Mouse (Mus musculus): Measurements from ENCODE around the gene Mboat7. TPM values are rescaled to one million over a fixed set of nuclear protein-coding genes. Genes with fewer than 3 reads are reported as not detected.

The Mboat7 gene
- polyA plus RNA-seq, 1 experiment from 2014 or later = 22.0 TPM

- no peak overlapping the region for H3K4me2 ChIP-seq (ENCODE audit: low read depth, low read length)
- H3K4me1 ChIP-seq (ENCODE audit: control insufficient read depth, low read depth, low read length) = peaks cover 5% of the 10 kb centered on the region
- H3K27me3 ChIP-seq (ENCODE audit: control insufficient read depth, insufficient read depth, low read depth, low read length) = no peaks in the 10 kb centered on the region
- WGBS (ENCODE audit: insufficient replicate concordance) = 88% methylated on average over 14 of the region's 14 CpGs
- H3K4me3 ChIP-seq (ENCODE audit: low read depth, low read length) = no peak overlapping the region
- no peak for ATAC-seq (ENCODE audit: low read depth)
- peaks cover 86% of the 10 kb centered on the region for H3K36me3 ChIP-seq (ENCODE audit: control insufficient read depth, insufficient read depth)
- H3K27ac ChIP-seq (ENCODE audit: low read length) = no peak overlapping the region
- H3K9ac ChIP-seq (ENCODE audit: low read depth, low read length) = no peak overlapping the region
- H3K9me3 ChIP-seq (replicated peaks; ENCODE audit: control insufficient read depth, low read length) = no peaks in the 10 kb centered on the region
Measured at GRCm38 (mm10) chr7:3658578-3658977, 34.7 kb downstream of the Mboat7 start.

- Histone ChIP-seq H3K4me2 (ENCODE audit: low read depth, low read length) (no peak overlapping the region), H3K27ac (ENCODE audit: low read length) (no peak overlapping the region), H3K9me3 (replicated peaks; ENCODE audit: control insufficient read depth, low read length) (no peaks in the 10 kb centered on the region), H3K4me3 (ENCODE audit: low read depth, low read length) (no peak overlapping the region), H3K4me1 (ENCODE audit: control insufficient read depth, low read depth, low read length) (no peaks in the 10 kb centered on the region), H3K36me3 (ENCODE audit: control insufficient read depth, insufficient read depth) (peaks cover 92% of the 10 kb centered on the region), H3K9ac (ENCODE audit: low read depth, low read length) (no peak overlapping the region), H3K27me3 (ENCODE audit: control insufficient read depth, insufficient read depth, low read depth, low read length) (no peaks in the 10 kb centered on the region)
- no peak for ATAC-seq (ENCODE audit: low read depth)
- 79% methylated on average over 4 of the region's 4 CpGs for WGBS (ENCODE audit: insufficient replicate concordance)
Measured at GRCm38 (mm10) chr7:3656966-3657365, 36.4 kb downstream of the Mboat7 start.

- H3K36me3 ChIP-seq (ENCODE audit: control insufficient read depth, insufficient read depth) = peaks cover 18% of the 10 kb centered on the region
- WGBS (ENCODE audit: insufficient replicate concordance) = 50% methylated on average over 4 of the region's 4 CpGs
Measured at GRCm38 (mm10) chr7:3646641-3647040, 46.7 kb downstream of the Mboat7 start.

GRCm38 (mm10) chr7:3646188-3646587 lies 47.1 kb downstream of the Mboat7 start:
- Histone ChIP-seq H3K4me1 (ENCODE audit: control insufficient read depth, low read depth, low read length) (peaks cover 35% of the 10 kb centered on the region), H3K4me2 (ENCODE audit: low read depth, low read length) (peak overlapping the region; percentile 91), H3K27ac (ENCODE audit: low read length) (peak overlapping the region; percentile 96), H3K36me3 (ENCODE audit: control insufficient read depth, insufficient read depth) (peaks cover 14% of the 10 kb centered on the region), H3K27me3 (ENCODE audit: control insufficient read depth, insufficient read depth, low read depth, low read length) (no peaks in the 10 kb centered on the region), H3K4me3 (ENCODE audit: low read depth, low read length) (peak overlapping the region; percentile 96), H3K9ac (ENCODE audit: low read depth, low read length) (peak overlapping the region; percentile 99), H3K9me3 (replicated peaks; ENCODE audit: control insufficient read depth, low read length) (no peaks in the 10 kb centered on the region)
- ATAC-seq (ENCODE audit: low read depth) = no peak
- WGBS (ENCODE audit: insufficient replicate concordance) = 9% methylated on average over 9 of the region's 9 CpGs

More at GRCm38 (mm10) chr7:3646641-3647040, 46.7 kb downstream of the Mboat7 start:
- H3K4me2 ChIP-seq (ENCODE audit: low read depth, low read length) = peak overlapping the region; percentile 91
- peaks cover 35% of the 10 kb centered on the region for H3K4me1 ChIP-seq (ENCODE audit: control insufficient read depth, low read depth, low read length)
- H3K27me3 ChIP-seq (ENCODE audit: control insufficient read depth, insufficient read depth, low read depth, low read length) = no peaks in the 10 kb centered on the region
- H3K4me3 ChIP-seq (ENCODE audit: low read depth, low read length) = peak overlapping the region; percentile 96
- peak overlapping the region; percentile 99 for H3K9ac ChIP-seq (ENCODE audit: low read depth, low read length)
- no peak for ATAC-seq (ENCODE audit: low read depth)
- no peaks in the 10 kb centered on the region for H3K9me3 ChIP-seq (replicated peaks; ENCODE audit: control insufficient read depth, low read length)
- H3K27ac ChIP-seq (ENCODE audit: low read length) = no peak overlapping the region; the same call in 1 of the 2 replicates

GRCm38 (mm10) chr7:3645488-3646025 lies 47.8 kb downstream of the Mboat7 start:
- WGBS (ENCODE audit: insufficient replicate concordance) = under 1% methylated on average over 53 of the region's 58 CpGs

GRCm38 (mm10) chr7:3644672-3645487 lies 48.4 kb downstream of the Mboat7 start, which contains the start of gene Cnot3:
Gene Cnot3 (plus strand): TSS chr7:3645268.
- Histone ChIP-seq H3K27ac (ENCODE audit: low read length) (peak within 1 kb of the TSS; percentile 97), H3K36me3 (ENCODE audit: control insufficient read depth, insufficient read depth) (peaks cover 11% of the 10 kb centered on the region), H3K4me3 (ENCODE audit: low read depth, low read length) (peak within 1 kb of the TSS; percentile 96), H3K4me1 (ENCODE audit: control insufficient read depth, low read depth, low read length) (peaks cover 35% of the 10 kb centered on the region), H3K27me3 (ENCODE audit: control insufficient read depth, insufficient read depth, low read depth, low read length) (no peaks in the 10 kb centered on the region), H3K4me2 (ENCODE audit: low read depth, low read length) (peak within 1 kb of the TSS; percentile 91), H3K9me3 (replicated peaks; ENCODE audit: control insufficient read depth, low read length) (no peaks in the 10 kb centered on the region), H3K9ac (ENCODE audit: low read depth, low read length) (peak within 1 kb of the TSS; percentile 99)
- WGBS (ENCODE audit: insufficient replicate concordance) = under 1% methylated on average over 51 of the region's 58 CpGs
- ATAC-seq (ENCODE audit: low read depth) = peak; percentile 95

More at GRCm38 (mm10) chr7:3645488-3646025, 47.8 kb downstream of the Mboat7 start:
- Histone ChIP-seq H3K27me3 (ENCODE audit: control insufficient read depth, insufficient read depth, low read depth, low read length) (no peaks in the 10 kb centered on the region), H3K4me3 (ENCODE audit: low read depth, low read length) (peak overlapping the region; percentile 96), H3K27ac (ENCODE audit: low read length) (peak overlapping the region; percentile 96), H3K9ac (ENCODE audit: low read depth, low read length) (peak overlapping the region; percentile 99), H3K4me1 (ENCODE audit: control insufficient read depth, low read depth, low read length) (peaks cover 35% of the 10 kb centered on the region), H3K36me3 (ENCODE audit: control insufficient read depth, insufficient read depth) (peaks cover 14% of the 10 kb centered on the region), H3K4me2 (ENCODE audit: low read depth, low read length) (peak overlapping the region; percentile 91), H3K9me3 (replicated peaks; ENCODE audit: control insufficient read depth, low read length) (no peaks in the 10 kb centered on the region)
- ATAC-seq (ENCODE audit: low read depth) = no peak

GRCm38 (mm10) chr7:3644348-3644671 lies 49.0 kb downstream of the Mboat7 start:
- no peaks in the 10 kb centered on the region for H3K9me3 ChIP-seq (replicated peaks; ENCODE audit: control insufficient read depth, low read length)
- H3K36me3 ChIP-seq (ENCODE audit: control insufficient read depth, insufficient read depth) = peaks cover 17% of the 10 kb centered on the region
- ATAC-seq (ENCODE audit: low read depth) = no peak
- H3K4me3 ChIP-seq (ENCODE audit: low read depth, low read length) = peak overlapping the region; percentile 63
- H3K4me2 ChIP-seq (ENCODE audit: low read depth, low read length) = peak overlapping the region; percentile 78
- H3K27me3 ChIP-seq (ENCODE audit: control insufficient read depth, insufficient read depth, low read depth, low read length) = no peaks in the 10 kb centered on the region
- peak overlapping the region; percentile 97 for H3K27ac ChIP-seq (ENCODE audit: low read length)
- H3K9ac ChIP-seq (ENCODE audit: low read depth, low read length) = peak overlapping the region; percentile 37; the same call in 1 of the 2 replicates
- under 1% methylated on average over 11 of the region's 11 CpGs for WGBS (ENCODE audit: insufficient replicate concordance)
- H3K4me1 ChIP-seq (ENCODE audit: control insufficient read depth, low read depth, low read length) = peaks cover 35% of the 10 kb centered on the region

- H3K36me3 ChIP-seq (ENCODE audit: control insufficient read depth, insufficient read depth) = peaks cover 18% of the 10 kb centered on the region
- H3K27ac ChIP-seq (ENCODE audit: low read length) = peak overlapping the region; percentile 97
- no peaks in the 10 kb centered on the region for H3K9me3 ChIP-seq (replicated peaks; ENCODE audit: control insufficient read depth, low read length)
- H3K9ac ChIP-seq (ENCODE audit: low read depth, low read length) = peak overlapping the region; percentile 37; the same call in 1 of the 2 replicates
- ATAC-seq (ENCODE audit: low read depth) = no peak
- H3K4me2 ChIP-seq (ENCODE audit: low read depth, low read length) = peak overlapping the region; percentile 78
- H3K27me3 ChIP-seq (ENCODE audit: control insufficient read depth, insufficient read depth, low read depth, low read length) = no peaks in the 10 kb centered on the region
- peak overlapping the region; percentile 63 for H3K4me3 ChIP-seq (ENCODE audit: low read depth, low read length)
- WGBS (ENCODE audit: insufficient replicate concordance) = 10% methylated on average over 9 of the region's 9 CpGs
- peaks cover 35% of the 10 kb centered on the region for H3K4me1 ChIP-seq (ENCODE audit: control insufficient read depth, low read depth, low read length)
Measured at GRCm38 (mm10) chr7:3643843-3644242, 49.5 kb downstream of the Mboat7 start.

- peaks cover 32% of the 10 kb centered on the region for H3K4me1 ChIP-seq (ENCODE audit: control insufficient read depth, low read depth, low read length)
- H3K9ac ChIP-seq (ENCODE audit: low read depth, low read length) = no peak overlapping the region
- H3K36me3 ChIP-seq (ENCODE audit: control insufficient read depth, insufficient read depth) = peaks cover 18% of the 10 kb centered on the region
- H3K27me3 ChIP-seq (ENCODE audit: control insufficient read depth, insufficient read depth, low read depth, low read length) = no peaks in the 10 kb centered on the region
- no peaks in the 10 kb centered on the region for H3K9me3 ChIP-seq (replicated peaks; ENCODE audit: control insufficient read depth, low read length)
- no peak overlapping the region for H3K4me2 ChIP-seq (ENCODE audit: low read depth, low read length)
- 31% methylated on average over 5 of the region's 5 CpGs for WGBS (ENCODE audit: insufficient replicate concordance)
- ATAC-seq (ENCODE audit: low read depth) = no peak
- H3K4me3 ChIP-seq (ENCODE audit: low read depth, low read length) = no peak overlapping the region
- no peak overlapping the region for H3K27ac ChIP-seq (ENCODE audit: low read length)
Measured at GRCm38 (mm10) chr7:3643412-3643811, 49.9 kb downstream of the Mboat7 start.

Data from liver, embryonic 16.5 days (tissue).